29 mouse cellular contexts compared by ENCODE assay signal in the genomic region with DNA sequence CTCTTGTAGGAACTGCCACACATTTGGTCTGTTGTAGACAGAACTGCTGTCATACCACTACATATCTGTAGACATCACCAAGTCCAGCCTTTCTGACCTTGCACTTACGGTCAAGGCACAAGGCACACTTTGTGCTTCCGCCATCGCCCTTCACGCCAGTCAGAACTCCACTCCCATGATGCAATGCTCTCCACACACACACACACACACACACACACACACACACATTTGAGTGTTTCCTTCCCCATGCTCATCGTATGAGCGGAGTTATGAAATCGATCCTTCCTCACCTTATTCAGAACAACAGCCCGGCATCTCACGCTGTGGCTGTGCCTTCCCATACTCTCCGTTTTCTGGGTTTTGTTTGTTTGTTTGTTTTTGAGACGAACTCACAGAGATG. TPM values are rescaled to one million over a fixed set of nuclear protein-coding genes. Genes with fewer than 3 reads are reported as not detected.
DNase-seq lines count a peak whose midpoint lies in the region; ATAC-seq and TF ChIP-seq lines count a peak whose summit lies in the region.
"Had no signal": no experiment of that assay in that cellular context is flagged by ENCODE, and none has a peak within 500 bp of the region (broad histone marks: within the 10 kb centered on the region; RNA-seq: fewer than 3 reads in every experiment).

No protein-coding gene starts in this region.

- no peak for TF ChIP-seq EP300 in liver, postnatal 0 days (IDR thresholded peaks at IDR 0.05; ENCODE audit: low read depth)

- 52% methylated on average over 11 of the region's 11 CpGs for WGBS in liver, postnatal 0 days (ENCODE audit: insufficient replicate concordance)

- no peak overlapping the region for H3K9ac ChIP-seq in liver, postnatal 0 days (replicated peaks)
- H3K9ac ChIP-seq: embryonic facial prominence, embryonic 15.5 days; heart, embryonic 12.5 days; kidney, embryonic 15.5 days; liver, embryonic 13.5 days had no signal

- H3K27me3 ChIP-seq in liver, postnatal 0 days (ENCODE audit: insufficient read depth, low read length) = no peaks in the 10 kb centered on the region
- no peaks in the 10 kb centered on the region for H3K27me3 ChIP-seq in splenic B cell, adult 2 months (ENCODE audit: control insufficient read depth, insufficient read depth, low read length, poor library complexity, severe bottlenecking)
- H3K27me3 ChIP-seq: CH12.LX; liver, embryonic 13.5 days had no signal

- H3K4me1 ChIP-seq in liver, postnatal 0 days (ENCODE audit: insufficient read depth) = peaks cover 38% of the 10 kb centered on the region

- H3K4me2 ChIP-seq in liver, postnatal 0 days (ENCODE audit: low read depth, low read length) = no peak overlapping the region
- H3K4me2 ChIP-seq: embryonic facial prominence, embryonic 15.5 days; heart, embryonic 12.5 days; kidney, embryonic 15.5 days; liver, embryonic 13.5 days had no signal

- H3K27ac ChIP-seq in liver, postnatal 0 days (ENCODE audit: low read depth) = no peak overlapping the region
- H3K27ac ChIP-seq: embryonic facial prominence, embryonic 15.5 days; gastrocnemius, adult 2 months; heart, adult 2 months; kidney, embryonic 15.5 days; liver, embryonic 13.5 days had no signal

- DNase-seq in liver, postnatal 0 days = peak; percentile 46
- no peak for DNase-seq in liver
- peak; percentile 3 for DNase-seq in splenic B cell, adult 2 months (ENCODE audit: low read depth, low spot score)
- no peak for DNase-seq in testis, postnatal 10 days (ENCODE audit: low spot score)
- DNase-seq: adrenal gland, adult 2 months; cerebellum, adult 11-12 months; cerebellum, adult 9-11 months; gastrocnemius, adult 2 months; gastrocnemius, postnatal 36 days; heart, adult 2 months; kidney, adult 18-20 months; kidney, postnatal 25 days; liver, embryonic 13.5 days; lung, adult 2 months; lung, postnatal 4 days; right cerebral cortex, adult 18-20 months; spleen, adult 18-20 months; thymus, postnatal 4 days had no signal

- ATAC-seq in liver, postnatal 0 days = peak; percentile 46
- peak; percentile 30 for ATAC-seq in common myeloid progenitor, adult 5-6 weeks (replicated peaks; ENCODE audit: low read depth, poor library complexity, severe bottlenecking)
- ATAC-seq in hematopoietic stem cell, adult 5-6 weeks (replicated peaks in 1 of 2; ENCODE audit: insufficient read depth in 1 of 2, low FRiP score in 2 of 2, low TSS enrichment in 1 of 2, low read depth in 1 of 2, poor library complexity in 2 of 2, severe bottlenecking in 2 of 2) = peak; percentile 31 to 33; a peak in 2 of 4 replicates
- ATAC-seq: activated CD4-positive, CD25-positive, alpha-beta regulatory T cell, adult 4 months; midbrain, embryonic 16.5 days had no signal

- H3K4me3 ChIP-seq in liver, postnatal 0 days (ENCODE audit: low read depth, low read length) = no peak overlapping the region
- H3K4me3 ChIP-seq: embryonic facial prominence, embryonic 10.5 days; embryonic facial prominence, embryonic 15.5 days; gastrocnemius, adult 2 months; heart, adult 2 months; heart, embryonic 12.5 days; hindbrain, embryonic 10.5 days; kidney, embryonic 15.5 days; liver, embryonic 13.5 days had no signal

- TF ChIP-seq CTCF in liver, postnatal 0 days (IDR thresholded peaks at IDR 0.05; ENCODE audit: low read depth) = no peak

- no peaks in the 10 kb centered on the region for H3K36me3 ChIP-seq in liver, postnatal 0 days (replicated peaks; ENCODE audit: insufficient read depth, low read length)
- no peaks in the 10 kb centered on the region for H3K36me3 ChIP-seq in splenic B cell, adult 2 months (ENCODE audit: control insufficient read depth, insufficient read depth, low read length, poor library complexity, severe bottlenecking)
- H3K36me3 ChIP-seq: embryonic facial prominence, embryonic 10.5 days; embryonic facial prominence, embryonic 15.5 days; heart, embryonic 12.5 days; hindbrain, embryonic 10.5 days; kidney, embryonic 15.5 days; liver, embryonic 13.5 days had no signal

- no peaks in the 10 kb centered on the region for H3K9me3 ChIP-seq in liver, postnatal 0 days (ENCODE audit: low read length)
- H3K9me3 ChIP-seq: embryonic facial prominence, embryonic 10.5 days; embryonic facial prominence, embryonic 15.5 days; heart, embryonic 12.5 days; hindbrain, embryonic 10.5 days; kidney, embryonic 15.5 days; liver, embryonic 13.5 days had no signal

RNA-seq across cellular contexts. Expression of a gene that starts 55.1 kb away (rescaled TPM):
- polyA plus RNA-seq in liver, postnatal 0 days (2015; fragmentation: Nextera tagmentation; extraction: Ambion mirVana) = 50.7 and 52.1 TPM in 2 replicates
- not detected in 2 replicates for total RNA-seq in common myeloid progenitor, adult 5-6 weeks (2017)
- total RNA-seq in hematopoietic stem cell, adult 5-6 weeks (2017) = not detected in 2 replicates
- total RNA-seq: CH12.LX had no signal
- polyA plus RNA-seq: activated CD4-positive, CD25-positive, alpha-beta regulatory T cell, adult 4 months; C2C12 had no signal

Comparison
In these comparisons a context has a peak if more than half of its experiments do, and no peak if none do; other contexts are left out.
1. DNase-seq: peak in liver, postnatal 0 days (single experiment) and splenic B cell, adult 2 months (single experiment); none in liver (single experiment) and testis, postnatal 10 days (single experiment).
2. Peak in every context shown above with its lines, with median percentiles within 50 percentile points of each other: ATAC-seq.